Mouse (Mus musculus): ENCODE measurements around the gene Tnfrsf21.

Tnfrsf21 gene

DNA sequence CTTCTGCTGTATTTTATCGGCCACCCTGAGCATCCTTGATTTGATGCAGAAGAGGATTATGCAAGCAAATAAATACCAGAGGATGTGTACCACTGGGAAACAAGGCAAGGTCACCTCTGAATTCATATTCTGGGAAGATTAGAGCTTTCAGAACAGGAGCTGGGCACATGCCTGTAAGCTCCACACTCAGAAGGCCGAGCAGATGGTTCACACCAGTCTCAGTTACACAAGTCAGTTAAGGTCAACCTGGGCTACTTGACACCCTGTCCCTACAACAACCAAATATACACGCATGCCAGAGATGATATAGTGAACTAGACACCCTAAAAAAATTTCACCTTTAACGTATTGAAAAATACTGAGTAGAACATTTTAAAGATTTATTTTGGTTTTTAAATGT lies 116.8 kb downstream of the Tnfrsf21 start:
- no peak for DNase-seq

DNA sequence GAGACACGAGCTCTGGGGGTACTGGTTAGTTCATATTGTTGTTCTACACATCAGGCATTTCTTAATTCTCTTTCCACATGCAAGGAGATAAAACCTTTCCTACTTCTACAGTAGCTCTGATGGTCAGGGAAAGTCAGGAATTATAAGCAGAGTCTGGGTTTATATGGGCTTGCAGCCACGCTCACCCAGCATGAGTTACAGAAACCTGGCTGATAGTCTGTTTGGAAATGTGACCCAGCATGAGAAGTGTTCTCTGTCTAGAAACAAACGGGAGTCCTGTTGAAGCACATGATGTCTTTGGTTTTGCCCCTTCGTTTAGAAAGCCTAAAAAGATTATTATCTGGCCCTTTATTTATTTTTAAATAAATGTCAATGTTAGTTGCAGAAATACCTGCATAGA lies 118.6 kb downstream of the Tnfrsf21 start:
- no peak for DNase-seq

DNA sequence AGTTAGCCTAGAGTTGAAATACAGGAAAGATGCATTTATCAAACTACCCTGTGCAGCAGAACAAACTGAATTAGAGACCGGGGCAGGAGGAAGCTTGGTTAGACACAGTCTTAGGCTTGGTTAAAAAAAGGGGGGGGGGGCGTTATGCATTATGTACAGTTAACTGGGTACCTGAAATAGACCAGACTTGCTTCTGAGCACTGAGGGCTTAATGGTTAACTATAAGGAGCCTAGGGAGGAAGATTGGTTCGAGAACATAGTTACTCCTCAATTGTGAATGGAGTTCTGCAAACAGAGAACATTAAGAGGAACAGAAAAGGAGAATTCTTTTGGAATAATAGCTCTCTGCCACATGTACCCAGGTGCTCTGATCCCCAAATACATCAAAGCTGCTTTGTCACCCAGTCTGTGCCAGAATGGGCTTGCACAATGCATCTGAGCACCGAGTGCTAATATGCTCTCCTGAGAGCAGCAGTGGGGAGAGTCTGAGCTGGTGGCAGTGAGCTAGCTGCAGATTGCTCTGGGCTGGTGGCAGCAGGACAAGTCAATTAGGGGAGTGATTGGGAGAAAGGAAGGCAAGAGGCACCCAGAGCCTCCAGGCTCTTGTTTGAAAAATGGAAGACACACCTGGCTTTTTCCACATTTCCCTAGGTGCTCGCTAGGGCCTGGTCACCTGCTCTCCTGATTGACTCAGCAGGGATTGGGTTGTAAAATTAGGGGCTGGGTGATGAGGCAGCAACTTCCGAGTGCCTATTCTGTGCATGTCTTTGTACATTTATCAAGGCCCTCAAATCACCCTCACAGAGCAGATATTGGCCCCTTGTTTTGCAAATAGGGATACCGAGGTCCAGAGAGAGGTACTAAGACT lies 119.3 kb downstream of the Tnfrsf21 start:
- DNase-seq, result no peak

DNA sequence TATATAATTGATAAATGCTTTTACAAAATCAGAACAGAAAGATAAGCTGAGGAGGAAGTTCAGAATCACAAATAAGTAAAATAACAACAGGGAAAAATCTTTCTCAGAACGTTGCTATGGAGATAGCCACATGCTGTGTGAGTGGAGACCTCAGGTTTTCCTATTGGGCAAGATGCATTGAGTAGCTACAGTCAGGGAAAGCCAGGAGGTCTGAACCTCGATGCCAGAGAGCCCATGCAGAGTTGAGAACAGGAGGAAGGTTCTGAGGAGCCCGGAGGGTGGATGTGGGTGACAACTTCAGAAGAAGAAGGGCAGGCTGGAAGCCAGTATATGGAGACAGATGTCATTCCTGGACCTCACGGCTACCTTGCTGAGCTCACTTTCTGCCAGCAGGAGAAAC lies 120.4 kb downstream of the Tnfrsf21 start:
- DNase-seq, result no peak

DNA sequence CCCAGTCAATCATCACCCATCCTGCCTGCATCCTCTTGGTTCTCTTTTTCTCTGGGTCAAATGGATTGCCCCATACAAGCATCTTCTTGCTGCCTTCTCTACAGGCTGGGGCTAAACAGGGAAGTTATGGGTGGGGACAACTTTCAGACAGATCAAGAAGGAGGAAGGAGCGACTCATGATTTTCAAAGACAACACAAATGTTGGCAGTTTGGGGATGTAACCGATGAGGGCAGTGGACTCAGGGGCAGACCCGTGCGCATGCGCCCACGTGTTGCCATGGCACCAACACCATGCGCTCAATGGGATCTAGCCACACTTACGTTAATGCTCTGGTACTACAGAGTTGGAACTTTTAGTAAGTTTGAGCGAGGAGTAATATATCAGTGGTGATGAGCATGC lies 121.5 kb downstream of the Tnfrsf21 start:
- no peak for DNase-seq

DNA sequence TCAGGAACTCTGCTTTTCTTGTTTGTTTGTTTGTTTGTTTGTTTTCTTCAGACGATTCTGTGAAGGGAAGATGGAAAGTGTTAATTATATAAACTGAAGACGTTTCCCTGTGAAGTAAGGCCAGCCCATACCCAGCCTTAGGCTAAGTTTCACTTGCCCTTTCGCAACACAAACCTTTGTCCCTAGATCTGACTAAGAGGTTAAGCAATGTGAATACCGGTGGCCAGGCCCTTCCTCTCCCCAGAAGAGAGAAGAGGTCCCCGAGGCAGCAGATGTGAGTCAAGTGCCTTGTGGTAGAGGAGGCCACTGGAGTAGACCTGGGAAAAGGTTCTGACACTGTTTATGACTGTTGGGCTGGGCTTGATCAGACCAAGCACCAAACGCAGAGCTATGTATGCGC lies 122.0 kb downstream of the Tnfrsf21 start:
- no peak for DNase-seq

Measured in kidney, postnatal 4 days (tissue).